Mouse (Mus musculus) cerebellum, adult 2 months (tissue): Measurements from ENCODE around the gene Gnai3. TPM values are rescaled to one million over a fixed set of nuclear protein-coding genes. Genes with fewer than 3 reads are reported as not detected.

Experiments
- DNase-seq, 2 experiments: peaks; one replicate each; pipeline ENCODE4 v3.0.0; 2021
- H3K27ac ChIP-seq: fragments of 200-500 bp; 2 replicates; pipeline ENCODE4 v1.5.1; 2012; ENCODE audit warnings: low read length, control low read depth, inconsistent platforms; ENCODE audit not compliant: insufficient read depth
- H3K27me3 ChIP-seq: fragments of 200-500 bp; 2 replicates; pipeline ENCODE4 v1.6.1; 2012; ENCODE audit warnings: inconsistent platforms, mild to moderate bottlenecking, low read length, moderate library complexity; ENCODE audit not compliant: control insufficient read depth, insufficient read depth
- H3K4me1 ChIP-seq: fragments of 200-500 bp; 2 replicates; pipeline ENCODE4 v1.6.1; 2011; ENCODE audit warnings: low read length; ENCODE audit not compliant: control insufficient read depth, insufficient read depth
- H3K4me3 ChIP-seq: fragments of 200-500 bp; replicated peaks from 2 replicates; pipeline ENCODE3; 2011; ENCODE audit warnings: mild to moderate bottlenecking, low read depth, low read length, control low read depth; ENCODE audit not compliant: insufficient read depth
- CTCF ChIP-seq: fragments of 200-500 bp; IDR thresholded peaks from 2 replicates; pipeline ENCODE4 v1.5.1; 2011; ENCODE audit warnings: low read depth, mild to moderate bottlenecking, control low read depth, low read length, moderate library complexity, borderline replicate concordance; ENCODE audit not compliant: insufficient read depth
- POLR2A ChIP-seq: fragments of 200-500 bp; IDR thresholded peaks from 2 replicates; pipeline ENCODE4 v1.6.1; 2011; ENCODE audit warnings: low read length, control low read depth, borderline replicate concordance; ENCODE audit not compliant: insufficient read depth
- WGBS: fragments of 180-500 bp; shearing (Covaris S2); methylation state at CpG from one replicate; pipeline ENCODE4 v1.1.7; 2018; 5-methylcytosine and 5-hydroxymethylcytosine counted together
- polyA plus RNA-seq: library from polyadenylated mRNA; depleted of rRNA; stranded (reverse); fragments of >200 nt; gene quantifications from 2 replicates; pipeline ENCODE4 v1.2.3, GENCODE M21; 2012

Gene Gnai3
- polyA plus RNA-seq, 1 experiment: 25.6 TPM

GRCm38 (mm10) chr3:108096726-108097125, 49.2 kb downstream of the Gnai3 start:
- TF ChIP-seq CTCF (no peak), POLR2A (no peak)
- Histone ChIP-seq H3K4me3 (no peak overlapping the region), H3K27ac (no peak overlapping the region), H3K27me3 (no peaks in the 10 kb centered on the region), H3K4me1 (no peaks in the 10 kb centered on the region)
- no peak for DNase-seq
- WGBS: 93% methylated on average over 10 of the region's 10 CpGs

DNA sequence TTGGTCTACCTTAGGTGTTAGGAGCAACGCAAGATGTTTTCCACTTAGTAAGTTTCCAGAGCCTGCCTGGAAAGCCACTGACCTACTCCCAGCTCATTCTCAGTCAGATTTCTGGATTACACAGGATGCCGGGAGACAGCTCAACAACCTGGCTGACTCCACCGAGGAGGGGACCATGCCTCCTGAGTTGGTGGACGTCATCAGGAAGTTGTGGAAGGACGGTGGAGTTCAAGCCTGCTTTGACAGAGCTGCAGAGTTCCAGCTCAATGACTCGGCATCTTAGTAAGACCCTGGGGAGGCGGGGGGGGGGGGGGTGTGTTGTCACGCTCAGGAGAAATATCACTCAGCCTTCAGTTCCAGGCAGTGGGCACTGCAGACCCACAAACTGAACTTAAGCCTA, 49.7 kb downstream of the Gnai3 start:
- no peak for TF ChIP-seq POLR2A
- TF ChIP-seq CTCF: no peak
- Histone ChIP-seq H3K4me3 (no peak overlapping the region), H3K4me1 (no peaks in the 10 kb centered on the region), H3K27me3 (no peaks in the 10 kb centered on the region), H3K27ac (no peak overlapping the region)
- no peak for DNase-seq
- 54% methylated on average over 8 of the region's 8 CpGs for WGBS

DNA sequence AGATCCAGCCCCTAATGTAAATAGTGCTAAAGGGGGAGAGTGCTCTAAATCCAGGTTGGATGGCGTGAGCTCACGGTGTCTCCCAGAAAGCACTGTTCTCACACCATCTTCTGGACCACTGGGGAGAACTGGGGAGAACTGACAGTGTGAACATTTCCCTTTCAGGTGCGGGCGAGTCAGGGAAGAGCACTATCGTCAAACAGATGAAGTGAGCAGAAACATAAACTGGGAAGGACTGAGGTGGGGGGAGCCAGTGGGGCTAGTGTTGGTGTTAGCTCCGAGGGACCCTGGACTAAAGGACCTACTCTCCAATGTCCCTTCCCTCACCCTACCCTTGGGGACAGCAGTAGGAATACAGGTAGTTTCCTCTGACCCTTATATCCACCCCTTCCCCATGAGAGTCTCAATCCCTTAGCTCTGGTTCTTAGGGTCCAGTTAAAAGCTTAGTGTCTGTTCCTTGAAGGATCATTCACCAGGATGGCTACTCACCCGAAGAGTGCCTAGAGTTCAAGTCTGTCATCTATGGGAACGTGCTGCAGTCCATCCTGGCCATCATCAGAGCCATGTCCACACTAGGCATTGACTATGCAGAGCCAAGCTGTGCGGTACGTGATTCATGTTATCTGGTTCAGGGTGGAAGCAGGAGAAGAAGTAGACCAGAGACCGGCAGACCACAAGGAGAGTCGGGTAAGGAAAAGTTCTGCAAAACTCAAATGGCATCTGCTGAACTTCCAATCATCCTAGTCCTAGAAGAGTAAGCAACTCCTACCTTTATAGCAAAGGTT, 50.8 kb downstream of the Gnai3 start:
- TF ChIP-seq POLR2A (no peak), CTCF (no peak)
- Histone ChIP-seq H3K27ac (no peak overlapping the region), H3K4me3 (no peak overlapping the region), H3K27me3 (no peaks in the 10 kb centered on the region), H3K4me1 (no peaks in the 10 kb centered on the region)
- 94% methylated on average over 12 of the region's 12 CpGs for WGBS
- DNase-seq: no peak

DNA sequence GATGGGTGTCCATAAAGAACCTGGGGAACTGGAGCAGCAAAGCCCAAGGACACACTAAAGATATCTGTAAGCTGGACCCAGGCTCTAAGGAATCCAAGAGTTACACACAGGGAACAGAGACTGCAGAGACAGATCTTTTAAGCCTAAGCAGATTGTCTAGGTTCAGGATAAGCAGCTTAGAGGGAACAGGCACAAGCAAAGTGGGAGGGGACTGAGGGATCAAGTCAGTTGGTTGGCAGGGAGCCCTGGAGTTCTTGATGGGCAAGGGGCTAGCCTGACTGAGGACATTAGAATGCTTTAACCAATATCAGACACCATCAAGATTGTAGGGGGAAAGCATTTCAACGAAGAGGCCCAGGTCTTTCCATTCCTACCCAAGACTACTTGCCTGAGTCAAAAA, 51.8 kb downstream of the Gnai3 start:
- Histone ChIP-seq H3K4me3 (no peak overlapping the region), H3K27me3 (no peaks in the 10 kb centered on the region), H3K27ac (no peak overlapping the region), H3K4me1 (no peaks in the 10 kb centered on the region)
- 92% methylated on average over 1 of the region's 1 CpGs for WGBS
- DNase-seq: no peak
- TF ChIP-seq POLR2A: no peak
- TF ChIP-seq CTCF: no peak

- no peak overlapping the region for H3K27ac ChIP-seq
- H3K4me1 ChIP-seq: no peaks in the 10 kb centered on the region
- no peak for DNase-seq
- TF ChIP-seq POLR2A (no peak), CTCF (no peak)
- 37% methylated on average over 6 of the region's 6 CpGs for WGBS
- H3K4me3 ChIP-seq: no peak overlapping the region
- no peaks in the 10 kb centered on the region for H3K27me3 ChIP-seq
Observed at GRCm38 (mm10) chr3:108093306-108093705, 52.6 kb downstream of the Gnai3 start.

DNA sequence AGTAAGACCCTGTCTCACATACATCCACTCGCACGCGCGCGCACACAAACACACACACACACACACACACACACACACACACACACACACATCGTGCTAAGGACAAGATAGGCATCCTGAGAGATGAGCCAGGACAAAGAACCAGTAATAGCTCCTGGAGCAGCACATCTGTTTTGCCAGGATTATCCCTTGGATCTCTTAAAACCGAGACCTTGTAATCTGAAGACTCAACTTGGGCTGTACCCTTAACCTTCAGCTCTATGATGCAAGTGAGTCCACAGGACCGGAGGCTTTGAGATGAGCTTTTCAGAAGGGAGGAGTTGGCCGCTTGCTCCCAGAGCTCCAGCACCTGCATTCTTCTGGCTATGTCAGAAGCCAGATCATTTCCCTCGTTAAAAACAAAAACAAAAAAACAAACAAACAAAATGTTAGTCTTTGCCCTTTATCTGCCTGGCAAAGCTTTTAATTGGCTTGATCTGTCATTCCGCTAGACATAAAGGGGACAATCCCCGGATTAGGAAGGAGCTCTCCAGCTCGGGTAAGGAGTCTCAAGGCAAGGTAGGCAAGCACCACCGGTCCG, 53.3 kb downstream of the Gnai3 start, which contains the start of gene Gnat2:
Gene Gnat2, plus strand, starts transcription at position 254 of the 580 bp plus-strand sequence.
- 79% methylated on average over 15 of the region's 15 CpGs for WGBS
- H3K27ac ChIP-seq: no peak within 1 kb of the TSS

DNA sequence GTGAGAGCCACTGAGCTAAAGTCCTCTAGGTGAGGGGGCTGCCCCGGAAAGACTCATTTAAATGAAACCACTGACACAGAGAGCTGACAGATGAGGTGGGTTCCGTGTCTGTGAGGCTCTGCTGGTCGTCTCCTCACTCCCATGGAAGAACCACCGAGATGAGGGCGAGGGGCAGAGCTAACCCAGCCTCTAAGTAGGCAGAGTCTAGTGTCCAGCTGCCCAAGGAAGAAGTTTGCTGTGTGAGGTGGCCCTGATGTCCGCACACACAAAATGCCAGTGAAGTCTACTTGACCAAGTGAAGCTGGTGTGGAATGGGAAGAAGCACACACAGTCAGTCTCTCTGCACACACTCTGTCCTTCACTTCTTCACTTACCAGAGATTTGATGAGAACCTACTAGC, 53.9 kb downstream of the Gnai3 start:
- TF ChIP-seq POLR2A (no peak), CTCF (no peak)
- H3K27ac ChIP-seq: no peak overlapping the region
- H3K27me3 ChIP-seq: no peaks in the 10 kb centered on the region
- WGBS: 75% methylated on average over 6 of the region's 6 CpGs
- H3K4me1 ChIP-seq: no peaks in the 10 kb centered on the region
- DNase-seq: no peak
- no peak overlapping the region for H3K4me3 ChIP-seq

More for the DNA sequence above, 53.3 kb downstream of the Gnai3 start, which contains the start of gene Gnat2:
- no peaks in the 10 kb centered on the region for H3K27me3 ChIP-seq
- no peak within 1 kb of the TSS for H3K4me3 ChIP-seq
- no peaks in the 10 kb centered on the region for H3K4me1 ChIP-seq
- TF ChIP-seq POLR2A: no peak
- no peak for TF ChIP-seq CTCF
- DNase-seq: no peak

DNA sequence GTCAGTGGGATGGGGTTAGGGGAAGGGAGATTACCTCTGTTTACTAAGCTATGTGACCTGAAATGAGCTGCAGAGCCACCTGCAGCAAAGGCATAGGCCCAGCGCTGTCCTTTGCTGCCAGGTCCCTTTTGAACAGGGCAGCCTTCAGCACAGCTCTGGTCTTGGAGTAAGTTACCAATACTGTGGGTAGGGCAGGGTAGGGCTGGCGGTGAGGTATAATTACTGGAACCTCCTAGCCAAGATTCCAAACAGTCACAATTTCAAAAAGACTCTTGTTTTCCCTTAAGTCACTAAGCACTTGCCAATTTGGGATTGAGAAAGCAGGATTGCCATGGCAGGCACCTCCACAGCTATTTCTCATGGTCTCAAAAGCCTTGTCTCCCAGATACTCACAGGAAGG, 55.4 kb downstream of the Gnai3 start:
- Histone ChIP-seq H3K4me1 (no peaks in the 10 kb centered on the region), H3K27ac (no peak overlapping the region), H3K4me3 (no peak overlapping the region), H3K27me3 (no peaks in the 10 kb centered on the region)
- WGBS: 85% methylated on average over 2 of the region's 2 CpGs
- no peak for DNase-seq
- TF ChIP-seq POLR2A (no peak), CTCF (no peak)
